Mouse (Mus musculus): ENCODE data around the gene Ovca2. TPM values are rescaled to one million over a fixed set of nuclear protein-coding genes. Genes with fewer than 3 reads are reported as not detected.
"Not testable (repeated sequence)": the region's sequence is repeated elsewhere in the genome, so short reads cannot be mapped to it uniquely, and the experiment has no call there.

The Ovca2 gene
- total RNA-seq, 2 experiments from 2014 or later: 7.1 TPM

GRCm38 (mm10) chr11:75197956-75198355, 19.3 kb upstream of the Ovca2 start:
- no peak for DNase-seq
- intact Hi-C loops (cut with DNase I): no loop called here

GRCm38 (mm10) chr11:75196131-75196530, 17.5 kb upstream of the Ovca2 start:
- intact Hi-C loops (cut with DNase I): no loop called here

GRCm38 (mm10) chr11:75194850-75195461, 16.3 kb upstream of the Ovca2 start:
- peak; percentile 62 to 66 for DNase-seq

More at GRCm38 (mm10) chr11:75196131-75196530, 17.5 kb upstream of the Ovca2 start:
- DNase-seq: no peak

DNA sequence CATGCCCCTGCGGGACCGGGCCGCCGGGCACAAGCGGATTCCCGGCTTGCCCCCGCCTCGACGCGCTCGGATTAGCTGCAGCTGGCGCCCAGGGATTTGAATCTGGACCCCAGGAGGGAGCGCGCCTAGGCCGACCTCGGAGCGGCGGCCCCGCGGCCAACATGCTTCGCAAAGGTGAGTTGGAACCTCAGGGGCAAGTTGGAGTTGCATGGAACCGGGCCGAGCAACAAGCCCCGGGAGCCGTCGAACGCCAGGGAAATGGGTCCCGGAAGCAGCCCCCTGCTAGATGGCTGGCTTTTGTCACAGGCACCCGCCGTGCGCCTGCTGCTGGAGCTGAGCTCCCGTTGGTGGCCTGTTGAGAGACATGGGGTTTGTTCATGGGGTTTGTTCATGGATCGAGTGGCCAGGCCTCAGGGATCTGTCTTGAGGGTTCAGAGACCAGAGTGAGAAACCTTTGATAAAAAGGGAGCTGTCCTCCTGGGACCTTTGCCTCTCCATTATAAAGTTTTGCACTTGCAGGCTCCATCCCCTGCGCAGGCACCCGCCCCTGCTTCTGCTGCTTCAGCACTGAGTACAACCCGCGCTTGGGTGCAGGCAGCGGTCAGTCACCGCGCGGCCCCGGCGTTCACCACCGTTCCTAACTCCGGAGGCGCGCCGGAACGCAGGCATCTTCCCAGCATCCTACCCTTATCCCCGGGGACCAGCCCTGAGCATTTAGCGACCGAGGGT, 15.7 kb upstream of the Ovca2 start:
- intact Hi-C loops (cut with DNase I): loop anchor here (5.0 kb wide), 1 partner anchor 203 kb away; no protein-coding TSS in a partner anchor
- DNase-seq: peak; percentile 37 to 44

More at GRCm38 (mm10) chr11:75194850-75195461, 16.3 kb upstream of the Ovca2 start:
- intact Hi-C loops (cut with DNase I): loop anchor here (5.0 kb wide), 1 partner anchor 202 kb away; no protein-coding TSS in a partner anchor

GRCm38 (mm10) chr11:75193256-75194071, 14.8 kb upstream of the Ovca2 start, which contains the start of gene Rtn4rl1:
Rtn4rl1 (plus strand) TSS chr11:75193783.
- intact Hi-C loops (cut with DNase I): loop anchor here (1.0 to 5.0 kb wide), 3 partner anchors 39 to 204 kb away; no protein-coding TSS in a partner anchor

GRCm38 (mm10) chr11:75192336-75193214, 13.9 kb upstream of the Ovca2 start:
- intact Hi-C loops (cut with DNase I): loop anchor here (1.0 to 5.0 kb wide), 3 partner anchors 40 to 205 kb away; no protein-coding TSS in a partner anchor
- peak; percentile 85 to 87 for DNase-seq

More at GRCm38 (mm10) chr11:75193256-75194071, 14.8 kb upstream of the Ovca2 start, which contains the start of gene Rtn4rl1:
- peak; percentile 80 to 83 for DNase-seq

DNA sequence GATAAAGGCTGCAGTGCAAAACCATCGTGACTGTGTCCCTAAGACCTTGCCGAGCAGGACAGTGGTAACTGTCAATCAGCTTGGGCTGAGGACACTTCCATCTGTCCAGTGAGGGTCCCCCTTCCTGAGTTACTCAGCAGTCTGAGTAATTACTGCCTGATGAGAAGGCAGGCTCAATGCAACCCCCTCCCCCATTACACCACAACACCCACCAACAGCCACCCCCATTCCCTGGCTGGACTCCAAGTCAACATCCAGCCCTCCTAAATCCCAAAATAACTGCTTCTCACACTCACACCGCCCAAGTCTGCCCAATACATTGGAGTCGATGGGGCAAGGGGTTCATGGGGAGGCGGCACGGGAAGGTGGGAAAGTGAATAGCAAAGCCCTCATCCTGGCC, 13.2 kb upstream of the Ovca2 start:
- intact Hi-C loops (cut with DNase I): loop anchor here (2.0 to 5.0 kb wide), 2 partner anchors 41 to 205 kb away; no protein-coding TSS in a partner anchor
- no peak for DNase-seq

DNA sequence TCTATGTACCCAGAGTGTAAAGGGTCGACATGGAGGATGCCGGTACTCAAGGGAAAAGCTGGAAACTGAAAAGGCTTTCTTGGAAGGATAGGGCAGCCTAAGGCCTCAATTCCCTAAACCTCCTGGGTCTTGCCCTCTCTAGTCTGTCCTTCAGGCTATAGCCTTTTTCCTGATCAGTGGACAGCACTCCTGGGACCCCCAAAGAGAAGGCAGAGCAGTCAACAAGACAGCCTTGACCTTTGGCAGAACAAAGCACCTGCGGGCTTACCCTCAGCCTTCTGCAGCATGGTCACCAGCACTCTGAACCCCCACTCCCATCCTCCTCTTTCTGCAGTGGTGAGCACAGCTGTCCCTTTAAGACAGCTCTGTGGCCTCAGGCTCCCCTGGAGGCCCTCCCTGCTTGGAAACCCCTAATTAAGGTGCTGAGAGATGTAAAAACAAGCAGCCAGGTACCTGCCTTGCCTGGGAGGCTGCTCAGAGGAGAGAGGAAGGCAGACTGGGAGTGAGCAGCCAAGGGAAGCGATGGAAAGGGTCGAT, 12.3 kb upstream of the Ovca2 start, which contains the start of gene Dph1:
Gene Dph1 (minus strand): TSS at position 337 of the 537 bp plus-strand sequence.
- intact Hi-C loops (cut with DNase I): loop anchor here (5.0 kb wide), 1 partner anchor 206 kb away; no protein-coding TSS in a partner anchor
- no peak for DNase-seq

- peak; percentile 80 to 81 for DNase-seq
- intact Hi-C loops (cut with DNase I): loop anchor here (5.0 kb wide), 1 partner anchor 207 kb away; no protein-coding TSS in a partner anchor
Observed at GRCm38 (mm10) chr11:75190371-75190724, 11.7 kb upstream of the Ovca2 start.

DNA sequence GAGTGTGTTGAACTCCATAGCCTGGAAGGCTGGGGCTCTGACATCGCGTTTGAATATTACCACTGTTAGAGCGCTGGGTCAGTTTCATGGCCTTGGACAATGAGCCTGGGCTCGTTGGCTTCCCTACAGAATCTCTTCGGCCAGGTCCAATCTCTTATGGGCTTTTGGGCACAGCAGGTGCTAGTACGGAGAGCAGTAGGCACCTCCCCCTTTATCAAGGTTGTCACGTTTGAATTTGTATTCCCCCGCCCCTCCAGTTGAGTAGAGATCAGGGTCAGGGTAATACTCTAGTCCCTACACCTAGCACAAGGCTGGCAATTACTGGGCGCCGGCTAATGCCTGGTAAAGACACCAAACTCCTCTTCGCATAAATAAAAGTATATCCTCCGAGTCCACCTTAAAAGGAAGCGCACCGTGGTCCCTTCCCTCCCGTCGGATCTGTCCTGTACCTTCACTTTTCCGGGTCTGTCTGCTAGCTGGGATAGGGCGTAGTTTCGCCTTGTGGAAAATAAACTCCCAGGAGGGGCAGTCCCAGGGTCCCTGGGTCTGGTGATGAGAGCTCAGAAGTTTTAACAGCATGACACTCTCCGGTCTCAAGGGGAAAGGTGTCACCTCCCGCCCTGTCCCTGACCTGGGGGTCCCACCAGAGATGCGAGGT, 11.2 kb upstream of the Ovca2 start:
- no peak for DNase-seq
- intact Hi-C loops (cut with DNase I): loop anchor here (5.0 to 10.0 kb wide), 2 partner anchors 207 to 295 kb away; partner anchors contain the start of gene Prpf8

- no peak for DNase-seq
- intact Hi-C loops (cut with DNase I): loop anchor here (10.0 kb wide), 1 partner anchor 300 kb away; the partner anchor contains the start of gene Prpf8
Observed at GRCm38 (mm10) chr11:75184986-75185385, 6.4 kb upstream of the Ovca2 start.

GRCm38 (mm10) chr11:75184573-75184972, 5.9 kb upstream of the Ovca2 start:
- no peak for DNase-seq
- intact Hi-C loops (cut with DNase I): loop anchor here (10.0 kb wide), 1 partner anchor 300 kb away; the partner anchor contains the start of gene Prpf8

DNA sequence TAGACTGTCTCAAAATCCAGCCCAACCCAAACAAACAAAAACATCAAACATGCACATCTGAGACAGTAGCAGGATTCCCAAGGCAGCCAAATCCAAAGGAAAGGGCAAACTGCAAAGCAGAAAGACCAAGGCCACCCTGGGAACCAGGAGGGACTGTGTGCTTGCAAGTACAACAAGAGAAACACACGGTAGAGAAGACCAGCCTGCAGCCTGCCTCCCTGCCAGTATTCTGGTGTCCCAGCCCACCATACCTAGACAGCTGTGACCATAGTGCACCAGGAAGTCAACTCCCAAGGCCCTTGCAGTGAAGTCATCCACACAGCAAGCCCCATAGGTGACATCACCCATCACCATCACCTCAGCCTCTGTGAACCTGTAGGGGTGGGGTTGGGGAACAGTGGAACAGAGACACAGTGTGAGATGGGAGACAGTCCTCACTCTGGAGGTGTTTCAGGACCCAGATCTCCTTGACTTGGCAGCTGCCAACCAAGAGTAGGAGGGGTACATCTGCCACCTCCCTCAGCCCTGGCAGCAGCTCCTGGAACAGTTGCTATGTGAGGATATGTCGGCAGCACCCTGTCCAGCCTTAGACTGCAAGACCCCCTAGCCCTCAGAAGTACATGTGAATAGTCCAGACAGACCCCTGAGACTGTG, 5.4 kb upstream of the Ovca2 start:
- intact Hi-C loops (cut with DNase I): loop anchor here (10.0 kb wide), 1 partner anchor 301 kb away; the partner anchor contains the start of gene Prpf8

GRCm38 (mm10) chr11:75178011-75178410, 624 bp downstream of the Ovca2 start:
- intact Hi-C loops (cut with DNase I): loop anchor here (5.0 kb wide), 1 partner anchor 229 kb away; no protein-coding TSS in a partner anchor
- DNase-seq: no peak

More for the DNA sequence above, 5.4 kb upstream of the Ovca2 start:
- DNase-seq: no peak

DNA sequence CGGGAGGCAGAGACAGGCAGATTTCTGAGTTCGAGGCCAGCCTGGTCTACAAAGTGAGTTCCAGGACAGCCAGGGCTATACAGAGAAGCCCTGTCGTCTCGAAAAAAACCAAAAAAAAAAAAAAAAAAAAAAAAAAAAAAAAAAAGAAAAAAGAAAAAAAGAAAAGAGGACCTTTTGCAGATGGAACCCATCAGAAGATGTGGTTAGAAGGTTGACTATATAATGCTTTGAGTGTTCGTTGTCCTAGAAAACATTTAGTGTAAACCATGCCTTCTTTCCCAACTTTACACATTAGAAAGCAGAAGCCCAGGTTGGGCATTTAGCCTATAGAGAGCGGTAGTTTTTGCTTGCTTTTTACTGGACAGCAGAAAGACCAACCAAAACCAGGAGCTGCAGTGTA, 4.1 kb downstream of the Ovca2 start:
- intact Hi-C loops (cut with DNase I): loop anchor here (5.0 kb wide), 1 partner anchor 352 kb away; no protein-coding TSS in a partner anchor
- not testable (repeated sequence) for DNase-seq

DNA sequence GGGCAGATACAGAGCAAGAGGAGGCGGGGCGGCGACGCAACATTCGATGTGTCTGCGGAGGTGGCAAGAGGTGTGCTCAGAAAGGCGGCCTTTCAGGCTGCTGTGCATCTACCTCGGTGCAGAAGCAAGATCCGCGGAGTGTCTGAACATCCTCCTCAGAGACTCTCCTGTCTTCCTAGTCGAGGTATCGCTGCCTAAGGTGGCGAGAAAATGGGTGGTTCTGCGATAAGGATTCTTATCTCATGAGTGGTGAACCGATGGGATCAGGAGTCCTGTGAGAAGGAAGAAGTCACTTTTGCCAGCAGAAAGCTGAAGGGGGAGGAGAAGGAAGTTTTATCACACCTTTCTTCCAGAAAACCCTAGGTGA, 4.9 kb downstream of the Ovca2 start:
- intact Hi-C loops (cut with DNase I): loop anchor here (5.0 kb wide), 1 partner anchor 351 kb away; no protein-coding TSS in a partner anchor
- no peak for DNase-seq

DNA sequence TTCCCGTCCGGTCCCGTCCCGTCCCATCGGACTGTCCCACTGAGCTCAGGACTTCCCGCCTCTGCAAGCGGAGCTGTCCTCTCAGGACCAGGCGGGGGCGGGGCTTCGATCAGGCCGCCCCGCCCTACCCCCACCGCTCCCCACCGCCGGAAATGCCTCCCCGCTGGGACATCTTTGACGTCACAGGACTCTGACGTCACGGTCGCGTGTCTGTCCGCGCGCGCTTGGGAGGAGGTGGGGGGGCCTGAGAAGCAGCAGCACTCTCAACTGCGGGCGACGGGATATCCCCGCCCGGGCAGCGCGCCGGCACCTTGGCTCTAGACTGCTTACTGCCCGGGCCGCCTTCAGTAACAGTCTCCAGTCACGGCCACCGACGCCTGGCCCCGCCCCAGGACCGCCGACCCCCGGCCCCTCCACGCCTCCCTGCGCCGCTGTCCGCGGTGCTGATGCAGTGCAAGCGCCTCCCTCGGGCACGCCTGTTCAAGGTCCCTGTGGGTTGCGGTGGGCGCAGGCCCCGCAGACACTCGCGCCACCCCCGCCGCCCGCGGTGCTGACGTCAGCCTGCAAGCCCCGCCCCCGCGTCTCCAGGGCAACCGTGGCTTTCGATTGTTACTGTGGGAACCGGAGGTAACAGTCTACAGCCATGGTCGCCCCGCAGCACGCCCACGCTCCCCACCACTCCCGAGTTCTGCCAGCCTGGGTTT, 5.4 kb downstream of the Ovca2 start:
- intact Hi-C loops (cut with DNase I): loop anchor here (5.0 kb wide), 1 partner anchor 351 kb away; no protein-coding TSS in a partner anchor
- DNase-seq: peak; percentile 85 to 91
